Mouse (Mus musculus) bone marrow macrophage, adult 2 months (primary cell): Measurements from ENCODE around the gene Itga1. TPM values are rescaled to one million over a fixed set of nuclear protein-coding genes. Genes with fewer than 3 reads are reported as not detected.

Source experiments
- H3K27ac ChIP-seq: 2 replicates; pipeline ENCODE4 v1.5.1; 2012; ENCODE audit warnings: low read depth, low read length; ENCODE audit not compliant: insufficient read depth
- H3K4me1 ChIP-seq: 2 replicates; pipeline ENCODE4 v1.6.1; 2012; ENCODE audit warnings: low read length; ENCODE audit not compliant: control insufficient read depth, insufficient read depth
- H3K4me3 ChIP-seq: 2 replicates; pipeline ENCODE4 v1.5.1; 2012; ENCODE audit warnings: mild to moderate bottlenecking, low read length, moderate library complexity; ENCODE audit not compliant: insufficient read depth
- CTCF ChIP-seq: IDR thresholded peaks from 2 replicates; pipeline ENCODE4 v1.5.1; 2012; ENCODE audit warnings: low read depth, mild to moderate bottlenecking, low read length, moderate library complexity
- POLR2A ChIP-seq: IDR thresholded peaks from 2 replicates; pipeline ENCODE4 v1.6.1; 2012; ENCODE audit warnings: mild to moderate bottlenecking, low read depth, low read length, borderline replicate concordance
- polyA plus RNA-seq: library from polyadenylated mRNA; stranded (reverse); fragments of >200 nt; gene quantifications from 2 replicates; pipeline ENCODE4 v1.2.4, GENCODE M21; 2012; ENCODE audit not compliant: missing spikeins, insufficient read depth, insufficient read length

The Itga1 gene
- polyA plus RNA-seq = 0.89 and 0.95 TPM in 2 replicates

DNA sequence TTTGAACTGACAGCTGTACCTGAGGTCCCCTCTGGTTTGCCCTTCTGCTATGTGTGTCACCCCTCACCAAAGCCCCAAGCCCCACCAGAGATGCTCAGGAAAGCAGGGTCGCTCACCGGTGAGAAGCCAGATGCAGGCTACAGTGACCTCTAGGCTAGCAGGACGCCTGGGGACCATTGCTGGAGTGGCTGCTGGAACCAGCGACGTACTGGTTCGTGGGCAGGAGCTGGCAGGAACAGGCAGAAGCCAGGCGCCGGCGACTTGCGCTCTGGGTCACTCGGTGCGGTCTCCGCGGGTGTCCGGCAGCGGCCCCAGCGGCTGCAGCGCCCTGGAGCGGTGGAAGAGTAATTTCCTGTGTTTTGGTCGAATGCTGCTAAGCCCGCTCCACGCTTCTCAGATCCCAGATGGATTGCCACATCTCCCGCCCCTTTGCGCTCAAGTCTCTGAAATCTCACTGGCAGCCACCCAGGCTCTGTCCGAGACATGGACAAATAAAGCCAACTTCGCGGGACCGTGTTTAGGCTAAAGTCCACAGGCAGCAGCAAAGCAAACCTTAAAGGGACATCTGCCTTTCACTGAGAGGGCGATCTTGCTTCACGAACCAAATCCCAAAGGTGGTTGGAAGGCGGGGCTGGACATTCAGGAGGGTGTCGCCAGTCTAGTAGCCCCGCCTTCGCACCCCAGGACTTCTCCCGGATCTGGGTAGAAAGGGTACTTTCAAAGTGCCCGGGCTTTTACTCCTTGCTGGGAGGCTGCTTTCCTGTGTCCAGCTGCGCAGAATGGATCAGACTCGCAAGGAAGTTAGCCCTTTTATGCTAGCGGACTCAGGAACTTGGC is at the start of gene Itga1, which contains the start of gene Gm49395:
Gene Itga1, minus strand, starts transcription at position 610 of the 837 bp plus-strand sequence.
Gene Gm49395, minus strand, starts transcription at position 567 of the 837 bp plus-strand sequence.
- TF ChIP-seq POLR2A (no peak), CTCF (no peak)
- Histone ChIP-seq H3K27ac (no peak within 1 kb of the TSS), H3K4me1 (no peaks in the 10 kb centered on the region), H3K4me3 (peak within 1 kb of the TSS; percentile 54)

- no peak overlapping the region for H3K27ac ChIP-seq
- TF ChIP-seq CTCF = no peak
- TF ChIP-seq POLR2A = no peak
- H3K4me3 ChIP-seq = no peak overlapping the region
- H3K4me1 ChIP-seq = no peaks in the 10 kb centered on the region
Observed at GRCm38 (mm10) chr13:115150602-115151001, 48.8 kb upstream of the Itga1 start.

DNA sequence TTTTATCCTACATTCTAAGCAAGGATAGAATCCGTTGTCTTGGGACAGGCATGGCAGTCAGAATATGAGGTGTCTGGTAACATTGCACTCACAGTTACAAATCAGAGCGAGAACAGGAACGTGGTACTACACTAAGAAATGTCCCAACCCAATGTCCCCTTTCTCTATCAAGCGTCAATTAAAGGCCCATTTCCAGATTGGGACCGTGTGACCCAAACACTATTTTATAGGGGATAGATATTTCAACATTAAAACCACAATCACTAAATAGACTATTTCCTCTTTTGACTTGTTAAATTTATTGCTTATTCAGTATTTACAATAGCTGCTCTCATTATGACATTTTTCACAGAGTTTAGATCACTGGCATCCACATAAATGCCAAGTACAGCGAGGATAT is 48.1 kb upstream of the Itga1 start:
- no peak overlapping the region for H3K27ac ChIP-seq
- no peaks in the 10 kb centered on the region for H3K4me1 ChIP-seq
- H3K4me3 ChIP-seq = no peak overlapping the region
- TF ChIP-seq POLR2A (no peak), CTCF (no peak)

DNA sequence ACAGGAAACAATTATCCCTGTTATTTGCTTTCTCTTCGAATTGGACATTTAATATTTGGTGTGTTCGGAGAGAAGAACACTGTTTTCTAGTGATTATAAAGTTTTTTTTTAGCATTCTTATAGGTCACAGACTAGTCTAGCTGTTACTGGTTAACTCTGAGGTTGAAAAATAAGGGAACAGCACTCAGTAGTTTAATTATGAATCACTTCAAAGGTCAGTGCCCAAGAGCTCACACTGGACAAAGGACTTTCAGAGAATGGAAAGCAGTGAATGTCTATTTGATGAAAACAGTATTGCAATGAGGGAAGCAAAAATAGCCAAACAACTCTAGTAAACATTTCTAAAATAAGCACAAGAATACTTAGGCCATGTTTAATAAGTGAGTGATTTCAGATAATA is 41.8 kb upstream of the Itga1 start:
- TF ChIP-seq CTCF (no peak), POLR2A (no peak)
- no peaks in the 10 kb centered on the region for H3K4me1 ChIP-seq
- no peak overlapping the region for H3K27ac ChIP-seq
- H3K4me3 ChIP-seq = no peak overlapping the region

GRCm38 (mm10) chr13:115142066-115142465 is 40.3 kb upstream of the Itga1 start:
- Histone ChIP-seq H3K4me3 (no peak overlapping the region), H3K27ac (no peak overlapping the region), H3K4me1 (no peaks in the 10 kb centered on the region)
- TF ChIP-seq CTCF (no peak), POLR2A (no peak)

DNA sequence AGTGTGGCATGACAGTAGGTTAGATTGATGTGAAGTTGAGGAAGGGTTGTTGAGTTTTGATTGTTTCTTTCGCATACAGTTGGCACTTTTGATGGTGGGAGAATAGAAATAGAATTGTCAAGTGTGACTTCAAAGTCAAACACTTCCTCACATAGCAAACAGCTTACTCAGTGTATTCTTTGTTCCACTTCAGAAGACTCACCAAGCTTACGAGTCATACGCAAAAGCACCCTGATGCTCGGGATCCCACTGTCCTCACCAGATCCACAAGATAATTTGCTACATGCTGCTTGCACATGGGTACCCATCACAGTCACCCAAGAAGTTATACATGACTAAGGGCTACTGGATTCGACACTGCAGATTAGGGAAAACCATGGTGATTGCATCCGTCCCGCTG is 36.7 kb upstream of the Itga1 start:
- H3K4me3 ChIP-seq = no peak overlapping the region
- TF ChIP-seq POLR2A (no peak), CTCF (no peak)
- H3K4me1 ChIP-seq = no peaks in the 10 kb centered on the region
- no peak overlapping the region for H3K27ac ChIP-seq

- no peak for TF ChIP-seq POLR2A
- no peak for TF ChIP-seq CTCF
- Histone ChIP-seq H3K4me3 (no peak overlapping the region), H3K4me1 (no peaks in the 10 kb centered on the region), H3K27ac (no peak overlapping the region)
Observed at GRCm38 (mm10) chr13:115136761-115137160, 35.0 kb upstream of the Itga1 start.

- no peak overlapping the region for H3K4me3 ChIP-seq
- no peaks in the 10 kb centered on the region for H3K4me1 ChIP-seq
- no peak overlapping the region for H3K27ac ChIP-seq
- TF ChIP-seq POLR2A = no peak
- TF ChIP-seq CTCF = no peak
Observed at GRCm38 (mm10) chr13:115132435-115132834, 30.7 kb upstream of the Itga1 start.

DNA sequence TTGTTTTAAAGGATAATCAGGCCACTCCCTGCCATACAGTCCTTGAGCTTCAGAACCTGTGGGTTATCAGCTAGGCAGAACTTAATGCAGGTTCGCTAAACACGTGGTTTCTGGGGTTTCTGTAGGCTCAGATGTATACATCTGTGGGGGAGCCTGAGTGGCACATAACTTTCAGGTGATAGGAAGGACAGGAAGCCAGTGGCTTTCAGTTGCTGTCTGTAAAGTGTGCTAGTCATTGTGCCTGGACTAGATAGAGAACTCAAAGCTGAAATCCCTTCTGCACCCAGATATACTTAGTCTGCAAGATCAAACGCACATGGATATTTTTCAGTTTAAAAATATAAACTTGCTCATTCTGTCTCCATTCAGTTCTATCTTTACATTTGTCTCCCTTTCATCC is 29.6 kb upstream of the Itga1 start:
- H3K4me1 ChIP-seq = no peaks in the 10 kb centered on the region
- TF ChIP-seq POLR2A (no peak), CTCF (no peak)
- no peak overlapping the region for H3K4me3 ChIP-seq
- H3K27ac ChIP-seq = no peak overlapping the region

DNA sequence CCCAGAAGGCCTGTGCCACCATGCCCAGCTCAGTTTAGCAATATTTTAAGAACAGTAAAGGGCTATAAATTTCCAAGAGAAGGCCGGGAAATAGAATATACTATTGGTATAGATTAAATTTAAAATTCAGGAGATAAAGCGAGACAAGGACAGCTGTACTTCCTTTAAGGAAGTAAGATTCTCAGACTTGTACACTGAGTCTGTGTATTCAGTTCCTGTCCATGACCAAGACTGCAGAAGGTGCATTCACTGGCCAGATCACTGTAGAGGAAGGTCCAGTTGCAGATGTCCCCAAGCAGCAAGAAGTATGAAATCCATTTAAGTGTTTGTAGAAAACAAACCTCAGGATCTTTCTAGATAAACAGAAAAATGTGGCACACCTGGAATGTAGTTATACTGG is 28.3 kb upstream of the Itga1 start:
- no peak overlapping the region for H3K4me3 ChIP-seq
- H3K27ac ChIP-seq = no peak overlapping the region
- no peak for TF ChIP-seq POLR2A
- TF ChIP-seq CTCF = no peak
- no peaks in the 10 kb centered on the region for H3K4me1 ChIP-seq
